Mouse (Mus musculus): Measurements from ENCODE around the gene Prss50.
A peak's percentile ranks its signal among the peaks of the same experiment; 100 is the strongest.

Prss50 gene

GRCm38 (mm10) chr9:110907201-110907837 is 49.6 kb downstream of the Prss50 start:
- peak in 1 of 2 experiments; percentile 30 for DNase-seq (ENCODE audit: low spot score in 2 of 2)

GRCm38 (mm10) chr9:110907838-110908630 is 50.3 kb downstream of the Prss50 start:
- DNase-seq (ENCODE audit: low spot score in 2 of 2), result no peak

- no peak for DNase-seq (ENCODE audit: low spot score in 2 of 2)
Observed at GRCm38 (mm10) chr9:110908631-110909016, 50.9 kb downstream of the Prss50 start.

GRCm38 (mm10) chr9:110909371-110909967 is 51.7 kb downstream of the Prss50 start:
- DNase-seq (ENCODE audit: low spot score in 2 of 2), result no peak
